Mouse (Mus musculus) thymus, postnatal 4 days (tissue): ENCODE data around the gene Clic4.
A peak's percentile ranks its signal among the peaks of the same experiment; 100 is the strongest.

Source experiments
- DNase-seq: peaks from one replicate; pipeline ENCODE4 v3.0.0; 2021

The Clic4 gene

DNA sequence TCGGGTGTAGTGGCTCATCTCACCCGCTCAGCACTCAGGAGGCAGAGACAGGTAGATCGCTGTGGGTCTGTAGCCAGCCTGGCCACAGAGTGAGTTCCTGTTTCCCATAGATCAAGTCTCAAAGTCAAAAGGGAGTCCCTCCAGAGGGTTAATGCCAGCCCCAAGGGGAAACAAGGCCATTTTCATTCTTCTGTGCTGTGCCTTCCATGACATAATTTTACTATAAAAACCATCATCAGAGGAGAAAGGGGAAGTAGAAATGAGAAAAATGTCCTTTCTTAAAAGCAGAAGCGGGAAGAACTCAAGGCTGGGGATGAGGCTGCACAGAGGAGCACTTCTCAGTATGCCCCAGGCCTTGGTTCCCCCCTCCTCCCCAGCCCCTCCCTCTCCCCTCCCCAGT lies 90.8 kb downstream of the Clic4 start:
- DNase-seq = no peak

DNA sequence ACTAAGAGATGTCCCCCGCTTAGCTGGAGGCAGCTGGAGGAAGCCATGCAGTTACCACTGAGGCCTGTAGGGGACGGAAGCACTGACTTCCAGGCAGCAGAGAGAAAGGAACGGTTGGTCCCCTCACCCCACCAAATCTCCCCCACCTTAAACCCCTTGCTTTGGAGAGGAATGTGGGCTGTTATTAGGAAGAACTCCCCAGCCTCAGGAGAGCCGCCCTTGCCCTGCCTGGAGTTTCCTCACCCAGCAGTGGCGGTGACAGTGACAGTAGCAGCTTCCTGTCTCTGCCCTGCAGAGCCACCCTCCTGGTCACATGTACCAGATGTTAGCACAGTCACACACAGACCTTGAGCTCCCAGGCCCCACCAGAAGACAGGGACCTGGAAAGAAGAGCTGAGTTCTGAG lies 93.5 kb downstream of the Clic4 start:
- peak; percentile 85 for DNase-seq

DNA sequence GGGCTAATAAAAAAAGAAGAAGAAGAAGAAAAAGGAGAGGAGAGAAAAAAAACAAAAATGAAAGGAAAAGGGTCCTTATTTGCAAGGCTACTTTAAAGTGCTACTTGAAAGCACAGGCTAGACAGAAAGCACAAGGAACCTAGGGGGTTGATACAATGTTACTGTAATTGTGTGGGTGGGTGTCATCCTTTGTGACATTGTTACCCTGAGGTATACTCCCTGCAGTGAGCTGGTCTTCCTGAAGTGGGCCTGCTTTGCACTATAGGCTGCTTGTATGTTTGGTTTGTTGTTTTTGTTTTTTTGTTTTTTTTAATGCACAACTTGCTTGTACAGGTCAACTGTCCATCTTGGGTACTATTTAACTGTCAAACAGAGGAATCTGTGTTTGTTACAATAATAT lies 95.0 kb downstream of the Clic4 start:
- DNase-seq = no peak

DNA sequence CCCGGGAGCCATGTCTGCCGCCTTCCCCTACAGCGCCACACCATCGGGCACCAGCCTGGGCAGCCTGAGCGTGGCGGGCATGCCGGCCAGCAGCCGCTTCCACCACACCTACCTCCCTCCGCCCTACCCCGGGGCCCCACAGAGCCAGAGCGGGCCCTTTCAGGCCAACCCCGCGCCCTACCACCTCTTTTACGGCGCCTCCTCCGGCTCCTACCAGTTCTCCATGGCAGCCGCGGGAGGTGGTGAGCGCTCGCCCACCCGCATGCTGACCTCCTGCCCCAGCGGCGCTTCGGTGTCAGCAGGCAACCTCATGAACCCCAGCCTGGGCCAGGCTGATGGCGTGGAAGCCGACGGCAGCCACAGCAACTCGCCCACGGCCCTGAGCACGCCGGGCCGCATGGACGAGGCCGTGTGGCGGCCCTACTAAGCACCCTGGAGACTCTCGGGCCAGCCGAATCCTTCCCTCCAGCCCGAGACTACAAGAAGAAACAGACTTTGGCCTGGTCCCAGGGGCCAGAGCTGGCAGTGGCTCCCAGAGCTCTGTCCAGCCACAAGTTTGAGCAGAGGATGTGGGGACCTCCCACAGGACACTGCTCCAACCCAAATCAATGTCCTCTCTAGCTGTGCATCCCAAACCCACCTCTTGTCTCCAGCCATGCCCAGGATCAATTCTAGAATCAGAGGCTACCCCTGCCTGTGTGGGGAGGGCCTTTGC lies 97.1 kb downstream of the Clic4 start:
- no peak for DNase-seq

DNA sequence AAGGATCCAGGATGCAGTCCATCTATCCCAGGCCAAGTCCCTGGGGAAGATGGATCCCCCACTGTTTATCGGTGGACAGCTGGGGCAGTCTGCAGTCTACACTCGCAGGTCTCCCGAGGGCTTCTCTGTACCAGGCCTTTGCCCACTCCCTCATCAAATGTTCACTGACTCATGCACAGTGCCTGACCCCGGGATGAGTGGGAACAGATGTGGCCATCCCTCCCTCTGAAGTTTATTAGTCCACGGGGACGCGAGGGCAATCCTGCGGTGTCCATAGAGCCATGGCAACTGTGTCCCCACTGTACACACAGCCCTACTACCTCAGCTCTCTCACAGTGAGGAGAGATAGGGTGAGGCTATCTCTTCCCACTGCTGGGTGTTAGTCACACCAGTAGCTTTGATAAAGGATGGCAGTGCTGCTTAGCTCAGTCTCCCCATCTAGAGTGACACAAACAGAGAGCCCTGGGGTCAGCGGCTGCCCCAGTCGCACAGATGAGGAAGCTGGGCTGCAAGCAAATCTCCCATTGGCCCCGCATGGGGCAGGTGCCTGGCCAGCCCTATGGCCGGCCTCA lies 101.2 kb downstream of the Clic4 start:
- no peak for DNase-seq

DNA sequence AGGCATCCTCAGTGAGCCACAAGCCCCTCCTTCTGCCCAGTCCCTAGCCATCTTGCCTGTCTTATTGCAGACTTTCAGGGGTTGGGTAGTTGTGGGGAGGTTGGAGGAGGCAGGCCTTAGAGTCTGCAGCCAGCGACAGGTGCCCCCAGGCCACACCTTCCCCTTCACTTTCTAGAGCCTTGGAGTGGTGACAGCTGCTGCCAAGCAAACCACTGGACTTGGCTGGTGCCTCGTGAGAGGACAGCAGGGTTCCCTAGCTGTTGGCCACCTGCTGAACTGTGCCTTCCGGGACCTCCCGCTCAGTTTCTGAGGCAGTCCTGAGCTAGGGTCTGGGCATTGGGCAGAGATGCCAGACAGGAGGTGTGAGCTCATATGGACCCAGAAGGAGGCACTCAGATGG lies 103.1 kb downstream of the Clic4 start:
- no peak for DNase-seq

DNA sequence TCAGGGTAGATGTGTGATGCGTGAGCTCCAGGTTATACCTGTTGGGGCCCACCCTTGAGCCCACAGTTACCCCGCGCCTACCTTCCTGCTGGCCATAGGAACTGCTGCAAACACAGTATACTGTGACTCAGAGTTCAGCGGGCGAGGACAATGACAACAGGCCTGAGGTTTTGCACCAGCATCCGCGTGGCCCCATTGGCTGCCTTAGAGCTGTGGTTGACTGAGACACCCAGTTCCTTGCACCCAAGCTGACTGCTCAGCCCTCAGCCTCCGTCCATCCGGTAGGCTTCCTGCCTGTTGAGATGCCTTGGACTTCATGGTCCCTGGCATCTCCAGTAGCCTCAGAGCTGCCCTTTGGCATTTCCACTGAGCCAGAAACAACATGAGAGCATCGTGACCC lies 103.5 kb downstream of the Clic4 start:
- no peak for DNase-seq

DNA sequence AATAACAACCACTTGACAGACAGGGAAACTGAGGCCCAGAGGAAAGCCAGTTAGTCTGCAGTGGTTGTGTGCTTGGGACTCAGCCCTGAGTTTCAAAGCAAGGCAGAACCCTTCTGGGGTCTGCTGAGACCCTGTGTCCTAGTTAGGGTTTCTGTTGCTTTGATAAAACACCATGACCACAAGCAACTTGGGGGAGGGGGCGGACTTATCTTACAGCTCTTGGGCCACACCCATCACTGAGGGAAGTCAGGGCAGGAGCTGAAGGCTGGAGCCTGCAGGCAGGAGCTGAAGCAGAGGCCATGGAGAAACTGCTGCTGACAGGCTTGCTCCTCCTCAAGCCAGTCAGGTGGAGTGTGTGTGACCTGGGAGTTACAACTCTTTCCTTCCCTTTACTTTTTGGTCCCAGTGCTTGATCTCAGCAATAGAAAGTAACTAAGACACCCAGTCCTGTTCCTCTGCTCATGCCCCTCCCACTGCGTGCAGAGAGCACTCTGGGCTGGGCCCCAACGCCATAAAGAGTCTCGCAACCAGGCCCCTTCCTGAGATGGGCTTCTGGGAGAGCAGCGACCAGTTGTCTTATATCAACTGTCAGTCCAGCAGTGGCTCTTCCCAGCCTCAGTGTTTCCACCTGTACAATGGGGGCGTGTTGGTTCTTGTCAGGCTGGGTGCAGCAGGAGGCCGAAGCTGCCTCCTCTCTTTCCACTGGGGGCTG lies 104.6 kb downstream of the Clic4 start:
- no peak for DNase-seq

DNA sequence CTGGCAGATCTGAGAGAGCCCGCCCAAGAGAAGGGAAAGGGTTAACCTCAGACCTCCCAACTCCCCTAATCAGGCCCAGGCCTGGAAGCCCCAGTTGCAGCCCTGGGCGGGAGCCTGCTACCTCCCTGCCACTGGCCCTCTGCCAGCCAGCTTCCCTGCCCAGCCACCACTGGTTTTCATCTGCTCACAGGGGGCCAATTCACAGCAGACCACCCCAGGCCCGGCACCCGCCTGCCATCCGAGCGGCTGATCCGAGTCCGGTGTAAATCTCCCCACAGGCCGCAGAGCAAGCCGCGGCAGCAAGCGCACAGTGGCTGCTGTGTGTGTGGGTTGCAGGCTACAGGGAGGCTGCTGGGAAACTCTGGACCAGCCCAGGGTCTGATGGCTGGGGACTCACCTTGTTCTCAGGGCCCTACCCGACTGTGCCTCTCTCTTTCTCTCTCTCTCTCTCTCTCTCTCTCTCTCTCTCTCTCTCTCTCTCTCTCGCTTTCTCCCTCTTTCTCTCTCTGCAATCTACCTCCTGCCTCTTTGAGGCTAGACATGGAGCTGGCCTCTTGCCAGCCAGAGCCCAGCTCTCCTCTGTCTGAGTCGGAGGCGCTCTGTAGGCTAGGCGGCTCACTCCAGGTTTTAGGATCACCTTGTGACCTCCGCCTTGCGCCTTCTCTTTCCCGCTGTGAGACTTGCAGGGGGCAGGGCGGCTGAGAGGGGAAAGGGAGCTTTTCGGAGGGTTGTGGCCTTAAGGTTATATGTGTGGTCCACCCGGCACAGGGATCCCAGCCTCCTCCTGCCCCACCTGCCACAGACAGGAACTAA lies 106.0 kb downstream of the Clic4 start:
- peak; percentile 51 for DNase-seq

DNA sequence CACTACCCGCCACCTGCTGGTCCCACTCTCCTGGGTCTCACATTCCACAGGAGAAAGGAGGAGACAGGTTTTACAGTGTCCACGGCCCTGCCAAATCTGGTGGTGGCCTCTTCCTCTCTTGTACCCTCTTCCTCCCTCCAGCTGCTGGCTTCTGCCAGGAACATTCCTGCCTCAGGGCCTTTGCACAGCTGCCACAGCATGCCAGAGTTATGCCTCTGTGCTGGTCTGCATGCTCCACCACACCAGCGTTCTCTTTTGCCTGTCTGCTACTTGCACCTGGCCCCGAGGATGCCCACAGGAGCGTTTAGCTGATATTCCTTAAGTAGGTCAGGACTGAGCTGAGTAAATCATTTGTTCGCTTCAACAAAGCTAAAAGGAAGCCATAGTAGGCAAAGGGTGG lies 106.9 kb downstream of the Clic4 start:
- peak; percentile 73 for DNase-seq
